ENCODE assay signal across 9 mouse cellular contexts in the genomic region with DNA sequence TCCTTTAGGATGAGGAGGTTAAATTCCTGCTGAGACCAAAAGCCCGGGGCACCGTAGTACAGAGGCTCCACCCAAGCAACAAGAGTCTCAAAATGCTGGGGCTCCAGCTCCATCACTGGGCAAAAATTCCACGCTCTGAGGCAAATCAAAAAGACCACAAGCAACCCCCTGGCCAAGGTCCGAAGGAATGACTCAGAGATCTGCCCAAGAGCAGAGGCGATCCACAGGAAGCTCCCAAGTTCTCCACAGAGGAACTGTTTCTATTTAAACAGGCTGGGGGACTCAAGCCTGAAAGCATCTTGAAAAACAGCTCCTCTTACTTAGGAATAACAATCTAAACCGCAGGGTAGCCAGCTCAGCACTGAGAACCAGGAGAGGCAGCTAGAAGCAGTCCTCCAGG. TPM values are rescaled to one million over a fixed set of nuclear protein-coding genes. Genes with fewer than 3 reads are reported as not detected.
DNase-seq lines count a peak whose midpoint lies in the region; ATAC-seq and TF ChIP-seq lines count a peak whose summit lies in the region.
"Had no signal": no experiment of that assay in that cellular context is flagged by ENCODE, and none has a peak within 500 bp of the region (broad histone marks: within the 10 kb centered on the region; RNA-seq: fewer than 3 reads in every experiment).

No protein-coding gene starts in this region.

- H3K9me3 ChIP-seq in hindbrain, postnatal 0 days (ENCODE audit: low read length) = no peaks in the 10 kb centered on the region
- H3K9me3 ChIP-seq in hindbrain, embryonic 11.5 days (ENCODE audit: control insufficient read depth, low read length) = no peaks in the 10 kb centered on the region
- no peaks in the 10 kb centered on the region for H3K9me3 ChIP-seq in intestine, postnatal 0 days (ENCODE audit: control insufficient read depth)
- H3K9me3 ChIP-seq: G1E had no signal

- H3K36me3 ChIP-seq in hindbrain, postnatal 0 days (ENCODE audit: insufficient read depth, low read length) = no peaks in the 10 kb centered on the region
- H3K36me3 ChIP-seq in hindbrain, embryonic 11.5 days (ENCODE audit: control insufficient read depth, insufficient read depth, low read length) = no peaks in the 10 kb centered on the region
- no peaks in the 10 kb centered on the region for H3K36me3 ChIP-seq in intestine, postnatal 0 days (ENCODE audit: control insufficient read depth, insufficient read depth)
- H3K36me3 ChIP-seq in thymus, adult 2 months (ENCODE audit: control insufficient read depth, insufficient read depth, low read length) = no peaks in the 10 kb centered on the region
- H3K36me3 ChIP-seq: G1E had no signal

- no peak overlapping the region for H3K4me2 ChIP-seq in hindbrain, postnatal 0 days (ENCODE audit: low read depth, low read length)
- H3K4me2 ChIP-seq in hindbrain, embryonic 11.5 days (replicated peaks; ENCODE audit: low read depth, low read length) = no peak overlapping the region
- no peak overlapping the region for H3K4me2 ChIP-seq in intestine, postnatal 0 days (replicated peaks; ENCODE audit: low read depth)

- peak; percentile 7 for DNase-seq in hindbrain, postnatal 0 days (ENCODE audit: low spot score)
- no peak for DNase-seq in hindbrain, embryonic 11.5 days (ENCODE audit: low spot score)
- peak; percentile 24 for DNase-seq in ES-CJ7 (ENCODE audit: low read depth, low spot score)
- peak; percentile 16 to 28 for DNase-seq in gastrocnemius, adult 8-10 months (ENCODE audit: low spot score in 2 of 2)
- no peak for DNase-seq in cerebellum, adult 9-10 months
- no peak for DNase-seq in thymus, adult 2 months
- no peak for DNase-seq in MN1 (ENCODE audit: low spot score)

- no peaks in the 10 kb centered on the region; the same call in 1 of the 2 replicates for H3K4me1 ChIP-seq in hindbrain, postnatal 0 days (ENCODE audit: insufficient read depth, low read length)
- no peaks in the 10 kb centered on the region for H3K4me1 ChIP-seq in hindbrain, embryonic 11.5 days (replicated peaks; ENCODE audit: control insufficient read depth, insufficient read depth, low read length)
- H3K4me1 ChIP-seq in intestine, postnatal 0 days (replicated peaks; ENCODE audit: control insufficient read depth, insufficient read depth, low read length) = 0 out of 2 replicates have a peak, but pooled peaks cover 4% of the 10 kb centered on the region
- H3K4me1 ChIP-seq in thymus, adult 2 months (replicated peaks; ENCODE audit: control insufficient read depth, insufficient read depth, low read length) = peaks cover 3% of the 10 kb centered on the region

- no peak overlapping the region for H3K4me3 ChIP-seq in hindbrain, postnatal 0 days (ENCODE audit: low read length)
- no peak overlapping the region for H3K4me3 ChIP-seq in hindbrain, embryonic 11.5 days (ENCODE audit: low read depth, low read length)
- no peak overlapping the region for H3K4me3 ChIP-seq in intestine, postnatal 0 days (ENCODE audit: low read depth, low read length)
- no peak overlapping the region for H3K4me3 ChIP-seq in thymus, adult 2 months (ENCODE audit: control insufficient read depth, insufficient read depth, low read length)

- H3K27ac ChIP-seq in hindbrain, postnatal 0 days = peak overlapping the region; percentile 36; the same call in 1 of the 2 replicates
- no peak overlapping the region for H3K27ac ChIP-seq in hindbrain, embryonic 11.5 days (ENCODE audit: low read depth, low read length)
- peak overlapping the region; percentile 15; the same call in 1 of the 2 replicates for H3K27ac ChIP-seq in intestine, postnatal 0 days (ENCODE audit: low read depth, low read length)
- no peak overlapping the region for H3K27ac ChIP-seq in thymus, adult 2 months (ENCODE audit: control insufficient read depth, insufficient read depth, low read length)

- ATAC-seq in hindbrain, postnatal 0 days = no peak
- ATAC-seq in hindbrain, embryonic 11.5 days (ENCODE audit: low FRiP score) = no peak
- no peak for ATAC-seq in intestine, postnatal 0 days

- no peak for TF ChIP-seq POLR2A in thymus, adult 2 months (IDR thresholded peaks at IDR 0.05; ENCODE audit: control insufficient read depth, extremely low read depth, insufficient read depth, low read length, poor library complexity)

- no peak overlapping the region for H3K9ac ChIP-seq in hindbrain, postnatal 0 days (replicated peaks; ENCODE audit: low read length)
- H3K9ac ChIP-seq in hindbrain, embryonic 11.5 days (ENCODE audit: low read depth, low read length) = no peak overlapping the region
- H3K9ac ChIP-seq in intestine, postnatal 0 days (ENCODE audit: low read depth, low read length) = no peak overlapping the region

- H3K27me3 ChIP-seq in hindbrain, postnatal 0 days (ENCODE audit: insufficient read depth, low read length) = no peaks in the 10 kb centered on the region
- no peaks in the 10 kb centered on the region for H3K27me3 ChIP-seq in hindbrain, embryonic 11.5 days (ENCODE audit: control insufficient read depth, insufficient read depth, low read length)
- no peaks in the 10 kb centered on the region for H3K27me3 ChIP-seq in intestine, postnatal 0 days (replicated peaks; ENCODE audit: control insufficient read depth, insufficient read depth, low read length)
- no peaks in the 10 kb centered on the region for H3K27me3 ChIP-seq in thymus, adult 2 months (ENCODE audit: control insufficient read depth, insufficient read depth, low read length)

- WGBS in hindbrain, postnatal 0 days = 27% methylated on average over 6 of the region's 6 CpGs
- WGBS in hindbrain, embryonic 11.5 days = 20% methylated on average over 6 of the region's 6 CpGs
- WGBS in intestine, postnatal 0 days = 39% methylated on average over 6 of the region's 6 CpGs
- WGBS in thymus, adult 2 months = 89% methylated on average over 6 of the region's 6 CpGs

- TF ChIP-seq CTCF in hindbrain, postnatal 0 days (IDR thresholded peaks at IDR 0.05; ENCODE audit: low read depth) = no peak
- no peak for TF ChIP-seq CTCF in intestine, postnatal 0 days (IDR thresholded peaks at IDR 0.05; ENCODE audit: low read depth)
- TF ChIP-seq CTCF in thymus, adult 2 months (IDR thresholded peaks at IDR 0.05; ENCODE audit: borderline replicate concordance, control insufficient read depth, extremely low read depth, insufficient read depth, low read length, poor library complexity) = no peak

RNA-seq across cellular contexts. Expression of a gene that starts 53.3 kb away (rescaled TPM):
- 32.1 and 54.8 TPM in 2 replicates for total RNA-seq in hindbrain, postnatal 0 days (2014; rRNA removed)
- polyA plus RNA-seq in hindbrain, postnatal 0 days (2015; fragmentation: Nextera tagmentation; extraction: Ambion mirVana) = 19.3 and 22.6 TPM in 2 replicates
- polyA plus RNA-seq in hindbrain, embryonic 11.5 days (2014; fragmentation: Nextera tagmentation; extraction: Ambion mirVana) = 19.6 and 31.9 TPM in 2 replicates
- 10 to 100 TPM; 13.8 to 23.9 (median 17.8) TPM for total RNA-seq in gastrocnemius, adult 8-10 months (2022)
- polyA plus RNA-seq in intestine, postnatal 0 days (2015; fragmentation: Nextera tagmentation; extraction: Ambion mirVana) = 9.0 and 10.3 TPM in 2 replicates
- 114 and 127 TPM in 2 replicates for polyA plus RNA-seq in thymus, adult 2 months (2012; rRNA removed)

Comparison
In these comparisons a context has a peak if more than half of its experiments do, and no peak if none do; other contexts are left out.
1. DNase-seq: peak in hindbrain, postnatal 0 days (single experiment), ES-CJ7 (single experiment) and gastrocnemius, adult 8-10 months (2 of 2); none in hindbrain, embryonic 11.5 days (single experiment), cerebellum, adult 9-10 months (single experiment), thymus, adult 2 months (single experiment) and MN1 (single experiment).
2. H3K27ac ChIP-seq: peak in hindbrain, postnatal 0 days (single experiment) and intestine, postnatal 0 days (single experiment); none in hindbrain, embryonic 11.5 days (single experiment) and thymus, adult 2 months (single experiment).